Mouse (Mus musculus): ENCODE measurements at regions not wholly inside any gene's neighbourhood (a gene's known extent, or its start where the extent isn't known, plus 50 kb on each side); places are given as distances from the start of the nearest gene placed in this dataset.

DNA sequence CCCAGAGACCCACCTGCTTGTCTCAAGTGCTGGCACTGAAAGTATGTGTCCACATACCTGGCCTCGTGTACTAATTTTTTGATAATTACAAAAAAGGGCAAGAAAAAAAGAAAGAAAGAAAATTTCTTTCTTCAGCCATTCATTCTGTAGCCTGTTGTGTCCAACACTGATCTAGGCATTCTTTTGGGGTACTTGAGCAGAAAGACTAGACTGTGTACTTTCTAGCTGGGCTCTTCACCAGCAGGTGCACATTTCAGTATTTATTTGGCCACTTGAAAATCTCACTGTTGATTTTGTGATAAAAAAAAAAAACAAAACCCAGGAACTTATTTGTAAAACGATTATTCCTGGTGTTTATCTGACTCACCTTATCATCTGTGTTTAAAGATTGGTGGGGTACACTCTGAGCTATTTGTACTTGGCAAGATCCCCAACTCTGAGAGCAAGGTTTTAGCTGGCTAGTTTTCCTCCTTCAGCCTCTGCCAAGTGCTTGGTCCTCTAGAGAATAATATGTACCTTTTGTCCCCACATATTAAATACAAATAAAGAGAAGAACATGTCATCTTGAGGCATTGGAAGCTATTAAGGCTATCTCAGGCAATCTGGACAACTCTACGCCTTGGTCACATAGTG lies 79.2 kb upstream of the Adgrf1 start:
- no peak for TF ChIP-seq POLR2A (IDR thresholded peaks at IDR 0.05; ENCODE audit: insufficient read depth, low read depth, low read length)
- no peak for TF ChIP-seq CTCF (IDR thresholded peaks at IDR 0.05; ENCODE audit: insufficient read depth, low read depth, low read length)

Measured in olfactory bulb, adult 2 months (tissue).